Mouse (Mus musculus): Measurements from ENCODE around the gene Fkbp11.

DNA sequence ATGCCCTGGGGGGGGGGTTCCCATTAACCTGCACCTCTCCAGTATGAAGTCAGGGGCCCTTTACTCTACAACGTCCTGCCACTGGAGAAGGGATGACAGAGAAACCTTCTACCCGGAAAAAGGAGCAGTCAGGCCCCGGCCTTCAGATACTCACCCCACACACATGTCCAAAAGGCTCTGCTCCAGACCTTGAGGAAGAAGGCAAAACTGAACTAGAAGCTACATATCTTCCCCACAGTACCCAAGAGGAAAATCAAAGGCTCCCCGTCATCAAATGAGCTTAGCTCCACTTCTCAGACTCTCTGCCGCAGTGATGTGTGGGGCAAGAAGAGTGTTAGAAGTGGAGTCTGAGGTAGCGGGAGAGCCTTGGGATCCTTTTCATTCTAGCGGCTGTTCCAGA is 1.3 kb downstream of the Fkbp11 start:
- TF ChIP-seq POLR2A (IDR thresholded peaks at IDR 0.05; ENCODE audit: insufficient read depth, low read depth, low read length): no peak
- no peak for TF ChIP-seq CTCF (IDR thresholded peaks at IDR 0.05)
- TF ChIP-seq EP300 (IDR thresholded peaks at IDR 0.05; ENCODE audit: insufficient read depth, low read depth, low read length): no peak

Data from heart, adult 2 months (tissue).